Mouse (Mus musculus) bone marrow macrophage, adult 2 months (primary cell): ENCODE measurements at regions not wholly inside any gene's neighbourhood (a gene's known extent, or its start where the extent isn't known, plus 50 kb on each side); places are given as distances from the start of the nearest gene placed in this dataset.

ENCODE experiments used
- CTCF ChIP-seq: IDR thresholded peaks from 2 replicates; pipeline ENCODE4 v1.5.1; 2012; ENCODE audit warnings: low read depth, mild to moderate bottlenecking, low read length, moderate library complexity
- POLR2A ChIP-seq: IDR thresholded peaks from 2 replicates; pipeline ENCODE4 v1.6.1; 2012; ENCODE audit warnings: mild to moderate bottlenecking, low read depth, low read length, borderline replicate concordance

DNA sequence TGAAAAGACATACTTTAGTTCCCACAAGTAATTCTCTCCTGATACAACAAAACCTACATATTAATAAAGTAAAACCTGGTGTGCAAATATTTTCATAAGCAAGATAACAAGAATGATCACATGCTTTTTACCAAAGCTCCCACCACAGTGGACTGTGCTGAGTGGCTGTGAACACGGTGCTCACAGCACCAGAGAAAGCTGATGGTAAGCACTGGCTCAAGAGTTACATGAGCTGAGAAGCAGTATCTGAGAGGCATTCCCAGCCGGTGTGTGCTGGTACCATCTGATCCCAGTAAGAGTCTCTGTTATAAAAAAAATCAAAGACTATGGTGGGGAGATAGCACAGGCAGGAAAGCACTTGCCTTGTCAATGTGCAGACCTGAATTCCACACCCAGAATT, 443.5 kb upstream of the Nrp1 start:
- TF ChIP-seq CTCF (no peak), POLR2A (no peak)
